Comparison of ENCODE assay signal across 12 mouse cellular contexts in the genomic region with DNA sequence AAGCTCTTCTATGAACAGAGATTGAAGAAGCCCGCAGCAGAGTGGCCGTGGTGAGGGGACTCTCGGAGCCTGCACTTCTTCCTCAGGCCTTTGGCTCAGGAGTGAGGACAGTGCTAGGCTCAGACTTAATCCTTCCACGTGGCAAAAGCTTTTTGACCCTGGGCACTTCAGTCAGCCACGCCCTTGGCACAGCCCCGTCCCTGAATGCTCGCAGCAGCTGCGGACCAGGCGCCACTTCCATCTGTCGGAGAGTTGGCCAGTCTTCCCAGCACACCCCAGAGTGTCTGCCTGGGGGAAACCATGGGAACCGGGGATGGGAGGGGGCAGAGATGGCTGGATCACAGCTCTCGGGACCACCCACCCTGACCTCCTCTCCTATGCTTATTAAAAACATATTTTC. TPM values are rescaled to one million over a fixed set of nuclear protein-coding genes. Genes with fewer than 3 reads are reported as not detected.
DNase-seq lines count a peak whose midpoint lies in the region; ATAC-seq and TF ChIP-seq lines count a peak whose summit lies in the region.
"Had no signal": no experiment of that assay in that cellular context is flagged by ENCODE, and none has a peak within 500 bp of the region (broad histone marks: within the 10 kb centered on the region; RNA-seq: fewer than 3 reads in every experiment).

No protein-coding gene starts in this region.

- no peak for TF ChIP-seq EP300 in lung, postnatal 0 days (IDR thresholded peaks at IDR 0.05)

- H3K4me3 ChIP-seq in heart, embryonic 10.5 days = no peak overlapping the region
- no peak overlapping the region for H3K4me3 ChIP-seq in lung, postnatal 0 days (ENCODE audit: low read depth, low read length)

- DNase-seq in heart, embryonic 10.5 days (ENCODE audit: low spot score) = peak; percentile 71
- no peak for DNase-seq in heart, adult 11 months
- DNase-seq in brain, embryonic 14.5 days (ENCODE audit: low read depth) = peak; percentile 55
- peak; percentile 22 to 26 for DNase-seq in gastrocnemius, postnatal 36 days
- DNase-seq in lung, postnatal 0 days (ENCODE audit: low spot score) = peak; percentile 40
- DNase-seq in left cerebral cortex, adult 18-20 months (ENCODE audit: low spot score in 2 of 2) = no peak
- no peak for DNase-seq in cerebellum, adult 9-10 months
- DNase-seq: adrenal gland, postnatal 25 days had no signal

- no peaks in the 10 kb centered on the region for H3K36me3 ChIP-seq in heart, embryonic 10.5 days
- no peaks in the 10 kb centered on the region for H3K36me3 ChIP-seq in lung, postnatal 0 days (ENCODE audit: insufficient read depth, low read length)

- H3K27me3 ChIP-seq in heart, embryonic 10.5 days (ENCODE audit: insufficient read depth, poor library complexity, severe bottlenecking) = no peaks in the 10 kb centered on the region
- no peaks in the 10 kb centered on the region for H3K27me3 ChIP-seq in lung, postnatal 0 days (replicated peaks; ENCODE audit: insufficient read depth, low read length)

- 52% methylated on average over 12 of the region's 12 CpGs for WGBS in heart, embryonic 10.5 days
- WGBS in lung, postnatal 0 days = 23% methylated on average over 12 of the region's 12 CpGs

- no peak overlapping the region for H3K4me2 ChIP-seq in lung, postnatal 0 days (replicated peaks; ENCODE audit: low read depth, low read length)

- TF ChIP-seq POLR2A in brain, embryonic 14.5 days (IDR thresholded peaks at IDR 0.05; ENCODE audit: borderline replicate concordance, extremely low read depth, insufficient read depth, insufficient read length, poor library complexity, severe bottlenecking) = no peak

- no peak for TF ChIP-seq CTCF in brain, embryonic 14.5 days (IDR thresholded peaks at IDR 0.05; ENCODE audit: borderline replicate concordance, extremely low read depth, insufficient read depth, insufficient read length)
- TF ChIP-seq CTCF in lung, postnatal 0 days (IDR thresholded peaks at IDR 0.05) = no peak

- intact Hi-C loops in gastrocnemius, postnatal 36 days (cut with DNase I) = no loop called here

- H3K9me3 ChIP-seq in heart, embryonic 10.5 days = no peaks in the 10 kb centered on the region
- H3K9me3 ChIP-seq in lung, postnatal 0 days (ENCODE audit: low read length) = no peaks in the 10 kb centered on the region

- peak; percentile 47 for ATAC-seq in lung, postnatal 0 days
- no peak for ATAC-seq in megakaryocyte, adult 5-6 weeks (ENCODE audit: poor library complexity, severe bottlenecking)

- peaks cover 54% of the 10 kb centered on the region for H3K4me1 ChIP-seq in heart, embryonic 10.5 days
- H3K4me1 ChIP-seq in lung, postnatal 0 days (ENCODE audit: insufficient read depth, low read depth, low read length) = no peaks in the 10 kb centered on the region; the same call in 1 of the 2 replicates

- H3K27ac ChIP-seq in heart, embryonic 10.5 days = peak overlapping the region; percentile 37; the same call in 1 of the 2 replicates
- H3K27ac ChIP-seq in lung, postnatal 0 days (ENCODE audit: low read length) = no peak overlapping the region

- H3K9ac ChIP-seq in lung, postnatal 0 days (replicated peaks; ENCODE audit: low read depth) = no peak overlapping the region

RNA-seq across cellular contexts. Expression of a gene that starts 26.6 kb away (rescaled TPM):
- 0.53 and 1.2 TPM in 2 replicates for polyA plus RNA-seq in heart, embryonic 10.5 days (2016; fragmentation: Nextera tagmentation; extraction: Ambion mirVana)
- 0.03 and 0.11 TPM in 2 replicates for polyA plus RNA-seq in brain, embryonic 14.5 days (2012; rRNA removed)
- total RNA-seq in gastrocnemius, postnatal 36 days (2021) = not detected
- 0.04 and 0.05 TPM in 2 replicates for polyA plus RNA-seq in lung, postnatal 0 days (2015; fragmentation: Nextera tagmentation; extraction: Ambion mirVana)
- total RNA-seq in megakaryocyte, adult 5-6 weeks (2015) = not detected in 2 replicates
- total RNA-seq in megakaryocyte, adult 5-6 weeks (2017) = not detected in 2 replicates
- total RNA-seq in left cerebral cortex, adult 18-20 months (2021) = not detected
- total RNA-seq: hematopoietic stem cell, adult 5-6 weeks; left cerebral cortex, postnatal 14 days had no signal
- polyA plus RNA-seq: spleen, adult 2 months had no signal

RNA-seq across cellular contexts. Expression of a gene that starts 32.7 kb away (rescaled TPM):
- polyA plus RNA-seq in heart, embryonic 10.5 days (2016; fragmentation: Nextera tagmentation; extraction: Ambion mirVana) = 22.9 and 34.5 TPM in 2 replicates
- 35.6 and 59.4 TPM in 2 replicates for polyA plus RNA-seq in brain, embryonic 14.5 days (2012; rRNA removed)
- total RNA-seq in gastrocnemius, postnatal 36 days (2021) = 1 to 10 TPM; 1.3 to 2.4 TPM
- polyA plus RNA-seq in lung, postnatal 0 days (2015; fragmentation: Nextera tagmentation; extraction: Ambion mirVana) = 19.6 and 20.8 TPM in 2 replicates
- not detected in 2 replicates for total RNA-seq in megakaryocyte, adult 5-6 weeks (2015)
- total RNA-seq in megakaryocyte, adult 5-6 weeks (2017) = not detected in 2 replicates
- 1 to 10 TPM; 9.4 to 9.7 TPM for total RNA-seq in left cerebral cortex, adult 18-20 months (2021)
- total RNA-seq: hematopoietic stem cell, adult 5-6 weeks had no signal

RNA-seq across cellular contexts. Expression of a gene that starts 57.6 kb away (rescaled TPM):
- polyA plus RNA-seq in heart, embryonic 10.5 days (2016; fragmentation: Nextera tagmentation; extraction: Ambion mirVana) = 11.6 and 13.5 TPM in 2 replicates
- polyA plus RNA-seq in brain, embryonic 14.5 days (2012; rRNA removed) = 3.6 and 4.6 TPM in 2 replicates
- total RNA-seq in gastrocnemius, postnatal 36 days (2021) = not detected
- 8.0 and 11.4 TPM in 2 replicates for polyA plus RNA-seq in lung, postnatal 0 days (2015; fragmentation: Nextera tagmentation; extraction: Ambion mirVana)
- total RNA-seq in megakaryocyte, adult 5-6 weeks (2015) = not detected in 2 replicates
- not detected in 2 replicates for total RNA-seq in megakaryocyte, adult 5-6 weeks (2017)
- total RNA-seq in left cerebral cortex, adult 18-20 months (2021) = 1 to 10 TPM; 3.7 to 5.4 TPM
- total RNA-seq: adrenal gland, postnatal 25 days; hematopoietic stem cell, adult 5-6 weeks had no signal
- polyA plus RNA-seq: spleen, adult 2 months had no signal

Comparison
In these comparisons a context has a peak if more than half of its experiments do, and no peak if none do; other contexts are left out.
1. DNase-seq: peak in heart, embryonic 10.5 days (single experiment), brain, embryonic 14.5 days (single experiment), gastrocnemius, postnatal 36 days (2 of 2) and lung, postnatal 0 days (single experiment); none in heart, adult 11 months (single experiment), left cerebral cortex, adult 18-20 months (0 of 2) and cerebellum, adult 9-10 months (single experiment).
2. RNA of a gene that starts 57.6 kb away (total RNA-seq): 3.7 to 5.4 TPM in left cerebral cortex, adult 18-20 months; not detected in gastrocnemius, postnatal 36 days and not detected in megakaryocyte, adult 5-6 weeks; every median in the first group is over 4 times any median in the second.